Mouse (Mus musculus): ENCODE measurements at regions not wholly inside any gene's neighbourhood (a gene's known extent, or its start where the extent isn't known, plus 50 kb on each side); places are given as distances from the start of the nearest gene placed in this dataset.

DNA sequence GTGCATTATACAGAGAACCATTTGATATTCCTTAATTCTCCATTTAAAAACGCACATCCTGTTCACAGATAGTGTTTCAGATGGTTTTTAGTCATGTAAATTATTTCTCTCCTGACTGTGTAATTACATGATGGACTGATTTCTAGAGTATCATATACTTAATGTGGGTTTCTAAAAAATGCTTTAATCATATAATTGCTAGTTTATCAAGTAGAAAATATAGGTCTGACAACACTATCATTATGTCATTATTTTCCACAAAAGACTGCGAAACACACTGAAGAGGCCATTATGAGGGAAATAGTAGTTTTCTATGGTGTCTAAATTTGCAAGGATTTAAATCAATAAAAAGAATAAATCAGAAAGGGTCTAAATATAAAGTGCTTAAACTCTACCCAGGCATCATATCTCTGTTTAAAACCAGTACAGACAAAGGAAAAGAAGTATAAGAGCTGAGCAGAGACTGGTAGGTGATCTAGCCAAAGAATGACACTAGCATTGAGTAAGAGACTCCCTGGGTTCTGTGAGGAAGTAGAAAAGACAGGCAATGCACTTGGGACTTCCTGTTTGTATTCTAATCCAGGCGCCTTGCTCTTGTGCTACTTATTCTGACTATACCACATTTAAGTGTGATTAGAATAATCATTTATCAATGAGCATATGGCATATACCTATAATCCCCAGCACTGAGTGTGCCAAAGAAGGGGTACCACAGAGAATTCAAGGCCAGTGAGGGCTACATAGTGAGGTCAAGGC, 127.1 kb downstream of the Ube2e3 start:
- Histone ChIP-seq H3K4me3 (ENCODE audit: extremely low read depth, insufficient read depth, insufficient read length) (no peak overlapping the region), H3K27ac (ENCODE audit: insufficient read depth, low read length) (no peak overlapping the region), H3K27me3 (ENCODE audit: control insufficient read depth, insufficient read depth, low read length) (no peaks in the 10 kb centered on the region), H3K4me1 (ENCODE audit: control insufficient read depth, insufficient read depth, insufficient read length) (0 out of 2 replicates have a peak, but pooled peaks cover 4% of the 10 kb centered on the region), H3K36me3 (ENCODE audit: control insufficient read depth, insufficient read depth, low read length) (no peaks in the 10 kb centered on the region)
- 67% methylated on average over 3 of the region's 3 CpGs for WGBS
- no peak for DNase-seq (ENCODE audit: low read depth in 1 of 2, low spot score in 2 of 2)
- TF ChIP-seq CTCF (IDR thresholded peaks at IDR 0.05; ENCODE audit: extremely low read depth, insufficient read depth, insufficient read length, insufficient replicate concordance) = no peak
- TF ChIP-seq POLR2A (IDR thresholded peaks at IDR 0.05; ENCODE audit: low read depth, low read length) = no peak

- Histone ChIP-seq H3K27ac (ENCODE audit: insufficient read depth, low read length) (no peak overlapping the region), H3K4me3 (ENCODE audit: extremely low read depth, insufficient read depth, insufficient read length) (no peak overlapping the region), H3K27me3 (ENCODE audit: control insufficient read depth, insufficient read depth, low read length) (no peaks in the 10 kb centered on the region), H3K36me3 (ENCODE audit: control insufficient read depth, insufficient read depth, low read length) (no peaks in the 10 kb centered on the region), H3K4me1 (ENCODE audit: control insufficient read depth, insufficient read depth, insufficient read length) (0 out of 2 replicates have a peak, but pooled peaks cover 4% of the 10 kb centered on the region)
- 89% methylated on average over 8 of the region's 8 CpGs for WGBS
- DNase-seq (ENCODE audit: low read depth in 1 of 2, low spot score in 2 of 2) = no peak
- TF ChIP-seq CTCF (IDR thresholded peaks at IDR 0.05; ENCODE audit: extremely low read depth, insufficient read depth, insufficient read length, insufficient replicate concordance) (no peak), POLR2A (IDR thresholded peaks at IDR 0.05; ENCODE audit: low read depth, low read length) (no peak)
Measured at GRCm38 (mm10) chr2:78998637-78999036, 130.7 kb downstream of the Ube2e3 start.

DNA sequence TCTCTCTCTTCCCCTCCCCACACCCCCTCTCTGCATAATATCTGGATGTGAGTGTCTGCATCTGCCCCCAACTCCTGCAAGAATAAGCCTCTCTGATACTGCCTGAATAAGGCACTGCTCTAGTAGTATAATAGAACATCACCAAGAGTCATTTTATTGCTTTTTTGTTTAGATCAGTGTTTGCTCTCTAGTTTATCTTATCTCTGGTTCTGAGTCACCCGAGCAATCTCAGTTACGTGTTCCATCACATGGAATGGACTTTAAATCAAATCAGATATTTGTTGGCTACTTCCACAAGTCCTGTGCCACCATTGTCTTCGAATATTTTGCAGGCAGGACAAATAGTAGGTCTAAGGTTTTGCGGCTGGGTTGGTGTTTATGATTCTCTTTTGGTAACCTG, 131.5 kb downstream of the Ube2e3 start:
- WGBS = 91% methylated on average over 4 of the region's 4 CpGs

GRCm38 (mm10) chr2:79004862-79005261, 136.9 kb downstream of the Ube2e3 start:
- TF ChIP-seq CTCF (IDR thresholded peaks at IDR 0.05; ENCODE audit: extremely low read depth, insufficient read depth, insufficient read length, insufficient replicate concordance) (no peak), POLR2A (IDR thresholded peaks at IDR 0.05; ENCODE audit: low read depth, low read length) (no peak)
- WGBS = 67% methylated on average over 1 of the region's 1 CpGs
- no peak for DNase-seq (ENCODE audit: low read depth in 1 of 2, low spot score in 2 of 2)

More for the DNA sequence above, 131.5 kb downstream of the Ube2e3 start:
- Histone ChIP-seq H3K4me3 (ENCODE audit: extremely low read depth, insufficient read depth, insufficient read length) (no peak overlapping the region), H3K36me3 (ENCODE audit: control insufficient read depth, insufficient read depth, low read length) (no peaks in the 10 kb centered on the region), H3K27ac (ENCODE audit: insufficient read depth, low read length) (no peak overlapping the region), H3K4me1 (ENCODE audit: control insufficient read depth, insufficient read depth, insufficient read length) (peaks cover 4% of the 10 kb centered on the region; the same call in 1 of the 2 replicates), H3K27me3 (ENCODE audit: control insufficient read depth, insufficient read depth, low read length) (no peaks in the 10 kb centered on the region)
- no peak for DNase-seq (ENCODE audit: low read depth in 1 of 2, low spot score in 2 of 2)
- TF ChIP-seq POLR2A (IDR thresholded peaks at IDR 0.05; ENCODE audit: low read depth, low read length) = no peak
- TF ChIP-seq CTCF (IDR thresholded peaks at IDR 0.05; ENCODE audit: extremely low read depth, insufficient read depth, insufficient read length, insufficient replicate concordance) = no peak

DNA sequence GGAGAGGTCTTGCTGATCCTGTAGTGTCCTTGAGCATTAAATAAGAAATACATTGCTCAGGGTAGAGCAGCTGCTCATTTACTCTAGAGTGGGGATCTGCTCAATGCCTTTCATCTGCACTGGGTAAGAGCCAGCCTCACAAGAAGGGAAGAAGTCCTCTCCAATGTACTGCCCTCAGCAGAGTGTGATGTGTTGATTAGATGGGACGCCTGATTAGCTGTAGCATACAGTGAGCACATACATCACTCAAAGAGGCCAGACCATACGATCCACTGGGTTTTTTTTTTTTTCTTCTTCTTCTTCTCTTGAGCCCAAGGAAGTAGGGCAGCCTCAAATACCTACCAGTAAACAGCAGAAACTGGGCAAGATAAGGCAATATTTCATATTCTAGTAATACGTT, 140.7 kb downstream of the Ube2e3 start:
- 86% methylated on average over 3 of the region's 3 CpGs for WGBS
- H3K27me3 ChIP-seq (ENCODE audit: control insufficient read depth, insufficient read depth, low read length) = no peaks in the 10 kb centered on the region
- H3K4me3 ChIP-seq (ENCODE audit: extremely low read depth, insufficient read depth, insufficient read length) = no peak overlapping the region
- TF ChIP-seq POLR2A (IDR thresholded peaks at IDR 0.05; ENCODE audit: low read depth, low read length) = no peak
- no peak for TF ChIP-seq CTCF (IDR thresholded peaks at IDR 0.05; ENCODE audit: extremely low read depth, insufficient read depth, insufficient read length, insufficient replicate concordance)
- H3K27ac ChIP-seq (ENCODE audit: insufficient read depth, low read length) = no peak overlapping the region
- DNase-seq (ENCODE audit: low read depth in 1 of 2, low spot score in 2 of 2) = no peak
- H3K36me3 ChIP-seq (ENCODE audit: control insufficient read depth, insufficient read depth, low read length) = no peaks in the 10 kb centered on the region
- H3K4me1 ChIP-seq (ENCODE audit: control insufficient read depth, insufficient read depth, insufficient read length) = peaks cover 3% of the 10 kb centered on the region

More at GRCm38 (mm10) chr2:79004862-79005261, 136.9 kb downstream of the Ube2e3 start:
- Histone ChIP-seq H3K4me1 (ENCODE audit: control insufficient read depth, insufficient read depth, insufficient read length) (peaks cover 3% of the 10 kb centered on the region), H3K27me3 (ENCODE audit: control insufficient read depth, insufficient read depth, low read length) (no peaks in the 10 kb centered on the region), H3K36me3 (ENCODE audit: control insufficient read depth, insufficient read depth, low read length) (no peaks in the 10 kb centered on the region), H3K27ac (ENCODE audit: insufficient read depth, low read length) (no peak overlapping the region), H3K4me3 (ENCODE audit: extremely low read depth, insufficient read depth, insufficient read length) (no peak overlapping the region)

DNA sequence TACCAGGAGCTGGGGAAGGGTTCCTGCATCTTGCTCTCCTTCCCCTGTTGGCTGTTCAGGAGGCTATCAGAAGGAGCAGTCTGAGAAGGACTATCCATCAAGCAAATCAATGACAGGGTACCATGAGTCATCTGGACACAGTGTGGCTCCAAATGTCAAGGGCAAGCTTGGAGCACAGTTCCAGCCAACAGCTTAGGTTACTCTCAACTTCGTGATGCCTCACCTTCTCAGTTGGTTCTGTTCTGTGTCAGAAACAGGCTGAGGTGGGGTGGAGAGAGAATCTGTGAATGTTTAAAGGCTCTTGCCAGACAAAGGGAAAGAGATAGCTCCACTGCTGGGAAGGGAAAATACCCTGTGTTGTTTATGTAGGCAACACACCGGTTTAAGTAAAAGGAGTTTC, 141.9 kb downstream of the Ube2e3 start:
- WGBS = 82% methylated on average over 2 of the region's 2 CpGs

GRCm38 (mm10) chr2:79010273-79010672, 142.3 kb downstream of the Ube2e3 start:
- H3K27ac ChIP-seq (ENCODE audit: insufficient read depth, low read length) = no peak overlapping the region
- no peak for TF ChIP-seq POLR2A (IDR thresholded peaks at IDR 0.05; ENCODE audit: low read depth, low read length)
- TF ChIP-seq CTCF (IDR thresholded peaks at IDR 0.05; ENCODE audit: extremely low read depth, insufficient read depth, insufficient read length, insufficient replicate concordance) = no peak
- H3K4me1 ChIP-seq (ENCODE audit: control insufficient read depth, insufficient read depth, insufficient read length) = no peaks in the 10 kb centered on the region; the same call in none of the 2 replicates
- H3K36me3 ChIP-seq (ENCODE audit: control insufficient read depth, insufficient read depth, low read length) = no peaks in the 10 kb centered on the region
- no peak overlapping the region for H3K4me3 ChIP-seq (ENCODE audit: extremely low read depth, insufficient read depth, insufficient read length)
- 85% methylated on average over 2 of the region's 2 CpGs for WGBS
- H3K27me3 ChIP-seq (ENCODE audit: control insufficient read depth, insufficient read depth, low read length) = no peaks in the 10 kb centered on the region
- no peak for DNase-seq (ENCODE audit: low read depth in 1 of 2, low spot score in 2 of 2)

More for the DNA sequence above, 141.9 kb downstream of the Ube2e3 start:
- Histone ChIP-seq H3K36me3 (ENCODE audit: control insufficient read depth, insufficient read depth, low read length) (no peaks in the 10 kb centered on the region), H3K27ac (ENCODE audit: insufficient read depth, low read length) (no peak overlapping the region), H3K4me3 (ENCODE audit: extremely low read depth, insufficient read depth, insufficient read length) (no peak overlapping the region), H3K27me3 (ENCODE audit: control insufficient read depth, insufficient read depth, low read length) (no peaks in the 10 kb centered on the region), H3K4me1 (ENCODE audit: control insufficient read depth, insufficient read depth, insufficient read length) (peaks cover 2% of the 10 kb centered on the region)
- DNase-seq (ENCODE audit: low read depth in 1 of 2, low spot score in 2 of 2) = no peak
- TF ChIP-seq CTCF (IDR thresholded peaks at IDR 0.05; ENCODE audit: extremely low read depth, insufficient read depth, insufficient read length, insufficient replicate concordance) = no peak
- no peak for TF ChIP-seq POLR2A (IDR thresholded peaks at IDR 0.05; ENCODE audit: low read depth, low read length)
